ENCODE assay signal across 8 mouse cellular contexts in genomic region chr11:58009051-58009515, GRCm38 (mm10). TPM values are rescaled to one million over a fixed set of nuclear protein-coding genes. Genes with fewer than 3 reads are reported as not detected.
DNase-seq lines count a peak whose midpoint lies in the region; ATAC-seq and TF ChIP-seq lines count a peak whose summit lies in the region.

Gene Larp1 (plus strand): TSS chr11:58009064.

- TF ChIP-seq POLR2A in testis, adult 2 months (IDR thresholded peaks at IDR 0.05; ENCODE audit: control insufficient read depth, low read depth, low read length): no peak

- DNase-seq in adrenal gland, adult 18-20 months (ENCODE audit: low spot score in 2 of 2): no peak
- no peak for DNase-seq in adrenal gland, adult (ENCODE audit: inconsistent age in 2 of 2, low spot score in 1 of 2)
- DNase-seq in testis, postnatal 10 days (ENCODE audit: low spot score): no peak
- no peak for DNase-seq in forebrain, postnatal 0 days
- no peak for DNase-seq in hindbrain, embryonic 14.5 days (ENCODE audit: low spot score)
- no peak for DNase-seq in liver, embryonic 13.5 days

- no peaks in the 10 kb centered on the region for H3K36me3 ChIP-seq in testis, adult 2 months (ENCODE audit: control insufficient read depth, insufficient read depth, low read length)
- H3K36me3 ChIP-seq in forebrain, postnatal 0 days (ENCODE audit: insufficient read depth): no peaks in the 10 kb centered on the region
- no peaks in the 10 kb centered on the region for H3K36me3 ChIP-seq in hindbrain, embryonic 14.5 days (replicated peaks; ENCODE audit: control insufficient read depth, insufficient read depth)
- H3K36me3 ChIP-seq in liver, embryonic 13.5 days: no peaks in the 10 kb centered on the region
- H3K36me3 ChIP-seq in stomach, embryonic 16.5 days (ENCODE audit: control insufficient read depth, insufficient read depth, low read length): no peaks in the 10 kb centered on the region

- H3K4me2 ChIP-seq in forebrain, postnatal 0 days (ENCODE audit: low read depth): peak within 1 kb of the TSS; percentile 91
- peak within 1 kb of the TSS; percentile 84 for H3K4me2 ChIP-seq in hindbrain, embryonic 14.5 days (replicated peaks)
- H3K4me2 ChIP-seq in liver, embryonic 13.5 days: peak within 1 kb of the TSS; percentile 82
- H3K4me2 ChIP-seq in stomach, embryonic 16.5 days (ENCODE audit: low read depth, low read length): peak within 1 kb of the TSS; percentile 94

- H3K4me3 ChIP-seq in testis, adult 2 months (ENCODE audit: control insufficient read depth, low read depth, low read length): peak within 1 kb of the TSS; percentile 99
- H3K4me3 ChIP-seq in forebrain, postnatal 0 days (ENCODE audit: low read depth, low read length): peak within 1 kb of the TSS; percentile 89
- H3K4me3 ChIP-seq in hindbrain, embryonic 14.5 days (replicated peaks; ENCODE audit: low read length): peak within 1 kb of the TSS; percentile 98
- peak within 1 kb of the TSS; percentile 95 for H3K4me3 ChIP-seq in liver, embryonic 13.5 days (replicated peaks)
- H3K4me3 ChIP-seq in stomach, embryonic 16.5 days (replicated peaks; ENCODE audit: low read length): peak within 1 kb of the TSS; percentile 97

- H3K27me3 ChIP-seq in testis, adult 2 months (ENCODE audit: control insufficient read depth, insufficient read depth, low read length): no peaks in the 10 kb centered on the region
- no peaks in the 10 kb centered on the region for H3K27me3 ChIP-seq in forebrain, postnatal 0 days (ENCODE audit: insufficient read depth, low read length)
- no peaks in the 10 kb centered on the region for H3K27me3 ChIP-seq in hindbrain, embryonic 14.5 days (ENCODE audit: control insufficient read depth, insufficient read depth, low read length)
- H3K27me3 ChIP-seq in liver, embryonic 13.5 days: no peaks in the 10 kb centered on the region
- no peaks in the 10 kb centered on the region for H3K27me3 ChIP-seq in stomach, embryonic 16.5 days (ENCODE audit: control insufficient read depth, insufficient read depth, low read length)

- peaks cover 13% of the 10 kb centered on the region for H3K4me1 ChIP-seq in testis, adult 2 months (ENCODE audit: control insufficient read depth, insufficient read depth, low read length)
- H3K4me1 ChIP-seq in forebrain, postnatal 0 days (ENCODE audit: insufficient read depth): peaks cover 14% of the 10 kb centered on the region
- peaks cover 28% of the 10 kb centered on the region for H3K4me1 ChIP-seq in hindbrain, embryonic 14.5 days (replicated peaks; ENCODE audit: control insufficient read depth, insufficient read depth, low read length)
- H3K4me1 ChIP-seq in liver, embryonic 13.5 days (replicated peaks): peaks cover 53% of the 10 kb centered on the region
- H3K4me1 ChIP-seq in stomach, embryonic 16.5 days (ENCODE audit: control insufficient read depth, insufficient read depth, low read length): peaks cover 24% of the 10 kb centered on the region

- H3K27ac ChIP-seq in testis, adult 2 months (ENCODE audit: control insufficient read depth, insufficient read depth, low read depth, low read length): peak within 1 kb of the TSS; percentile 100
- H3K27ac ChIP-seq in forebrain, postnatal 0 days (ENCODE audit: low read depth, low read length): peak within 1 kb of the TSS; percentile 92
- H3K27ac ChIP-seq in hindbrain, embryonic 14.5 days: peak within 1 kb of the TSS; percentile 90
- H3K27ac ChIP-seq in liver, embryonic 13.5 days: peak within 1 kb of the TSS; percentile 96
- H3K27ac ChIP-seq in stomach, embryonic 16.5 days (ENCODE audit: low read length): peak within 1 kb of the TSS; percentile 91

- no peak for TF ChIP-seq CTCF in testis, adult 2 months (IDR thresholded peaks at IDR 0.05; ENCODE audit: control insufficient read depth, insufficient read depth, insufficient replicate concordance, low read depth, low read length)
- no peak for TF ChIP-seq CTCF in forebrain, postnatal 0 days (IDR thresholded peaks at IDR 0.05; ENCODE audit: low read depth)

- ATAC-seq in forebrain, postnatal 0 days: peak; percentile 35; the same call in 1 of the 2 replicates
- ATAC-seq in hindbrain, embryonic 14.5 days (ENCODE audit: low FRiP score): peak; percentile 71
- ATAC-seq in liver, embryonic 13.5 days (ENCODE audit: low read depth): peak; percentile 29
- no peak for ATAC-seq in stomach, embryonic 16.5 days (ENCODE audit: insufficient read depth, low FRiP score)

- 5% methylated on average over 62 of the region's 84 CpGs for WGBS in forebrain, postnatal 0 days
- under 1% methylated on average over 69 of the region's 84 CpGs for WGBS in hindbrain, embryonic 14.5 days
- 0% methylated on average over 60 of the region's 84 CpGs for WGBS in liver, embryonic 13.5 days (ENCODE audit: insufficient replicate concordance)
- under 1% methylated on average over 77 of the region's 84 CpGs for WGBS in stomach, embryonic 16.5 days

- peak within 1 kb of the TSS; percentile 81 for H3K9ac ChIP-seq in forebrain, postnatal 0 days
- peak within 1 kb of the TSS; percentile 92 for H3K9ac ChIP-seq in hindbrain, embryonic 14.5 days
- H3K9ac ChIP-seq in liver, embryonic 13.5 days: peak within 1 kb of the TSS; percentile 99
- peak within 1 kb of the TSS; percentile 98 for H3K9ac ChIP-seq in stomach, embryonic 16.5 days (ENCODE audit: low read length)

- no peaks in the 10 kb centered on the region for H3K9me3 ChIP-seq in forebrain, postnatal 0 days (ENCODE audit: low read length)
- H3K9me3 ChIP-seq in hindbrain, embryonic 14.5 days (ENCODE audit: control insufficient read depth, low read length): no peaks in the 10 kb centered on the region
- no peaks in the 10 kb centered on the region for H3K9me3 ChIP-seq in liver, embryonic 13.5 days (replicated peaks)
- no peaks in the 10 kb centered on the region for H3K9me3 ChIP-seq in stomach, embryonic 16.5 days (replicated peaks; ENCODE audit: control insufficient read depth, low read length)

RNA-seq across cellular contexts. Expression of gene Larp1, which starts in this region (rescaled TPM):
- 100 to 1,000 TPM in 1 of 2 experiments, 10 to 100 TPM in 1; 85.2 to 122 TPM for total RNA-seq in adrenal gland, adult 18-20 months (2021)
- polyA plus RNA-seq in testis, adult 2 months (2012; rRNA removed): 123 and 129 TPM in 2 replicates
- total RNA-seq in forebrain, postnatal 0 days (2014; rRNA removed): 33.0 and 43.9 TPM in 2 replicates
- polyA plus RNA-seq in forebrain, postnatal 0 days (2015; fragmentation: Nextera tagmentation; extraction: Ambion mirVana): 7.6 and 13.3 TPM in 2 replicates
- polyA plus RNA-seq in hindbrain, embryonic 14.5 days (2014; fragmentation: Nextera tagmentation; extraction: Ambion mirVana): 19.6 and 21.3 TPM in 2 replicates
- 19.9 and 21.6 TPM in 2 replicates for polyA plus RNA-seq in liver, embryonic 13.5 days (2015; fragmentation: Nextera tagmentation; extraction: Ambion mirVana)
- 21.8 and 22.9 TPM in 2 replicates for polyA plus RNA-seq in stomach, embryonic 16.5 days (2015; fragmentation: Nextera tagmentation; extraction: Ambion mirVana)
